Mouse (Mus musculus): ENCODE results near the gene Farsa.
"Not testable (repeated sequence)": the region's sequence is repeated elsewhere in the genome, so short reads cannot be mapped to it uniquely, and the experiment has no call there.

DNA sequence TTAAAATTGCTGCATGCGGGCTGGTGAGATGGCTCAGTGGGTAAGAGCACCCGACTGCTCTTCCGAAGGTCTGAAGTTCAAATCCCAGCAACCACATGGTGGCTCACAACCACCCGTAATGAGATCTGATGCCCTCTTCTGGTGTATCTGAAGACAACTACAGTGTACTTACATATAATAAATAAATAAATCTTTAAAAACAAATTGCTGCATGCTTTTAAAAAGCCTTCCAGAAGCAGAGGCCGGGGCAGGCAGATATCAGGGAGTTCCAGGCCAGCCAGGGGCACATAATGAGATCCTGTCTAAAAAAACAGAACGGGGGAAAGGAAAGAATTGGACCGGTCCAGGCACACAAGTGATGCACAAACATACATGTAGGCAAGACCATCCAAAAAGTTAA, 51.2 kb downstream of the Farsa start:
- not testable (repeated sequence) for TF ChIP-seq POLR2A (IDR thresholded peaks at IDR 0.05; ENCODE audit: borderline replicate concordance, extremely low read depth, insufficient read depth, insufficient read length, poor library complexity, severe bottlenecking); CTCF (IDR thresholded peaks at IDR 0.05; ENCODE audit: borderline replicate concordance, extremely low read depth, insufficient read depth, insufficient read length)
